Mouse (Mus musculus): ENCODE measurements at regions not wholly inside any gene's neighbourhood (a gene's known extent, or its start where the extent isn't known, plus 50 kb on each side); places are given as distances from the start of the nearest gene placed in this dataset.

DNA sequence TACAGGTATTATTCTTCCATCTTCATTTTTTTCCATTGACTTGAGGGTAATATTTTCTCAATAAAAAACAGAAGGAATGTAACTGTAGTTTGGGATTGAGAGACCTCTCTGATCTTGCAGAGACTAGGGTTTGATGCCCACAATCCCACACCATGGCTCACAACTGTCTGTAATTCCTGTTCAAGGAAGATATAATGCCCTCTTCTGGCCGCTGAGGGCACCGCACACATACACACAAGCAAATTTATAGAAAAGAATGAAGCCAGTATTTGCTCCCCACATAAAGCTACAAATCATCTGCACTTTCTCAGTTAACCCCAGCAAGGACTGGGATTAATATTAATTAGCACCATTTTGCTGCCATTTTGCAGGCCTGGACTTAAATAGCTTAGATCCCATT lies 215.6 kb downstream of the Abcc12 start:
- in situ Hi-C loops (cut with MboI; ENCODE audit: unreplicated experiment in 2 of 2): loop anchor here (10.0 to 25.0 kb wide), 2 partner anchors 660 to 678 kb away; partner anchors contain the start of gene Neto2 (in 1 of the 2)

- in situ Hi-C loops (cut with MboI; ENCODE audit: unreplicated experiment in 2 of 2): loop anchor here (10.0 to 25.0 kb wide), 2 partner anchors 655 to 673 kb away; partner anchors contain the start of gene Neto2 (in 1 of the 2)
These were observed 220.2 kb downstream of the Abcc12 start for GRCm38 (mm10) chr8:86360283-86360682.

GRCm38 (mm10) chr8:86359518-86359917 lies 221.0 kb downstream of the Abcc12 start:
- in situ Hi-C loops (cut with MboI; ENCODE audit: unreplicated experiment in 2 of 2): loop anchor here in 1 of 2 experiments (25.0 kb wide), 1 partner anchor 672 kb away; no protein-coding TSS in a partner anchor

DNA sequence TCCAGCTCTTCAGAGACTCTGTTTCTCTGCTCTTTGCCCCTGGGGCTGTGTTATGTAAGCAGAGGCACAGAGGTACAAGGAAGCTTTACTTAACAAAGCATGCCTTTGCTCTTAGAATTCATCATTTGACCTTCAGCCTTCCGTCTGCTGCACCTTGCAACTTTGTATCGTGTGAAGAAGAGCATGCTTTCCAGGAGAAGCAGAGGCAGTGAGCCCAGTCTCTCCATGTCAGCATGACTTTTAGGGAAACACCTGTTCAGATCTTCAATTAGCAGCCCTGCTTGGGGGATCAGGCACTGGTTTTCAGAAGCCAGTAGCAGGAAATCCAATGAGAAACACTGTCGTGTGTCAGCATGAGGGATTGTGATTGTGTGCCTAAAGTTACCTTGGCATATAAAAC lies 226.7 kb downstream of the Abcc12 start:
- in situ Hi-C loops (cut with MboI; ENCODE audit: unreplicated experiment in 2 of 2): loop anchor here in 1 of 2 experiments (25.0 kb wide), 1 partner anchor 667 kb away; no protein-coding TSS in a partner anchor

DNA sequence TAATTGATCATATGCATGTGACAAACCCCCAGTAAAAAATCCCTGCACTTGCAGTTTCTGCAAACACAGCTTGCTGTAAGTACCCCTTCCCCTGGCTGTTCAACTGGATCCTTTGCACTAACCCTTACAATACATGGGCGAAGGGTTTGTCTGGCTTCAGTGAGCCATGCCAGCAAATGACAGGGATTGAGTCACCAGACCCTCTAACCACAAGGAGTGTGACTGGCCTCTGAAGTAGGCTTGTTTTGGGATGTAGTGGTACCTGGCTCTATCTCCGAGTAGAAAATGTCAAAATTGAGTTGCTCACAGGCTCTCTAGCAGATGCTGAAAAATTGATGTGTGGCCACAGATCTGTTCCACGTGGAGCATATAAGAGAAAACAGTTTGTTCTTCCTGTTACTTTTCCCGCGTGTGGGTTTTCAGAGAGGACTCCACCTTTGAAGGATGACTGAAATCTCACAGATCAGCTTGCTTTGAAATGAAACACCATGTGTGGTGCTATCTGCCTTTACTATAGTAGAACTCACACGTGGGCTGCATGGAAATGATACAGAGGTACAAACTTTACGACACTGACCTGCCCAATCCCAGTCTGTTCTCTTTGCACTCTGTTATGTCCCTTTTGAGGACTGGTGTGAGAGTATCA lies 228.8 kb downstream of the Abcc12 start:
- in situ Hi-C loops (cut with MboI; ENCODE audit: unreplicated experiment in 2 of 2): loop anchor here in 1 of 2 experiments (25.0 kb wide), 1 partner anchor 664 kb away; no protein-coding TSS in a partner anchor

DNA sequence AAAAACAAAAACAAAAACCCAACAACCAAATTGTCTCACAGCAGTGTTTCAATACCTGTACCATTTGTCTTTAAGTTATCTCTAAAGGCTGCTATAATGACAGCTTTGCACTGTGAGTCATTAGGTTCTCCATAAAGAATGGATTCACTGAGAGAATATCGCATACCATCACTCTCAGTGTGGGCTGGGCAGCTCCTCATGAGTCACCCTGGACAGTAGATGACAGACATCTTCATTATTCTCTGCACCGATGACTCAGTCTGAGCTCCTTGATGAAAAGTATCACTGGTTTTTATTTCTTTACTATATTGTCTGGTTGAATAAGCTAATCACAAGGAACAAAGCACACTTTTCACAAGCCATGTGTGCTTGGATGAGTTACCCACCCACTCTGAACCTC lies 230.4 kb downstream of the Abcc12 start:
- in situ Hi-C loops (cut with MboI; ENCODE audit: unreplicated experiment in 2 of 2): loop anchor here in 1 of 2 experiments (25.0 kb wide), 1 partner anchor 663 kb away; no protein-coding TSS in a partner anchor

GRCm38 (mm10) chr8:86342016-86342684 lies 238.3 kb downstream of the Abcc12 start:
- in situ Hi-C loops (cut with MboI; ENCODE audit: unreplicated experiment in 2 of 2): no loop called here

GRCm38 (mm10) chr8:86338574-86339264 lies 241.8 kb downstream of the Abcc12 start:
- in situ Hi-C loops (cut with MboI; ENCODE audit: unreplicated experiment in 2 of 2): no loop called here

DNA sequence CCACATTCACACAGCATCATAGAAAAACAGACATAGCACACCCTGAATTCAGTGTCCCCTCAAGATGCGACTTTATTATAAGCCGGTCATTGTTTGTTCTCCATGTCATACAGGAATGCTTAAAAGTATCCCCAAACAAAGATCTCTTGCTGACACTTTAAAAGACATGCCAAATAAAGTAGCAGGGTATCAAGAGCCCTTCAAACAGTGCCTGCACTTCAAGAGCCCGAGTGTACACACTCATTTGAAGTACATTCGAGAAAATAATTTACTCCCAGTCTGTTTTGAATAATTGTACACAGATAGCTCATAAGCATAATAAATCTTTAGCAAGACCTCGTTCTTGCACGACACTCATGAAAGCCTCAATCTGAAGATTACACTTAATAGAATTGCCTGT lies 249.1 kb downstream of the Abcc12 start:
- in situ Hi-C loops (cut with MboI; ENCODE audit: unreplicated experiment in 2 of 2): no loop called here

- in situ Hi-C loops (cut with MboI; ENCODE audit: unreplicated experiment in 2 of 2): no loop called here
These were observed 251.9 kb downstream of the Abcc12 start for GRCm38 (mm10) chr8:86328626-86329025.

GRCm38 (mm10) chr8:86327982-86328381 lies 252.5 kb downstream of the Abcc12 start:
- in situ Hi-C loops (cut with MboI; ENCODE audit: unreplicated experiment in 2 of 2): no loop called here

GRCm38 (mm10) chr8:86325040-86325439 lies 255.4 kb downstream of the Abcc12 start:
- in situ Hi-C loops (cut with MboI; ENCODE audit: unreplicated experiment in 2 of 2): no loop called here

DNA sequence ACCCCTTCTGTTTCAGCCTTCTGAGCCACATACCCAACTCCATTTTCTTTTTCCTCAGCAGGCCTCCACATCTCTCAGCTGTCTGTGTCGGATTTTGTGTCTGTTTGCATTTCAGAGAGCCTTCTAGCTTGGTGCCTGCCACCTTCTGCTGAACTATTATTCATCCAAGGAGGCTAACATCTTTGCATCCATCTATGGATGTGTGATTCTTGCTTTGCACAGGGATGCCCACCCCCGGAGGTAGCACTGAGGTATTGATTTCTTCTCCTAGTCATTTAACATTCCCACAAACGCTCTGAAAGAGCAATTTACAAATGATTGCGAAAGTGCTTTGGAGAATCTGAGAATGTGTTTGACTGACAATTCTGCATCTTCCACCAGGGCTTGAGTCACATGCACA lies 255.9 kb downstream of the Abcc12 start:
- in situ Hi-C loops (cut with MboI; ENCODE audit: unreplicated experiment in 2 of 2): no loop called here

DNA sequence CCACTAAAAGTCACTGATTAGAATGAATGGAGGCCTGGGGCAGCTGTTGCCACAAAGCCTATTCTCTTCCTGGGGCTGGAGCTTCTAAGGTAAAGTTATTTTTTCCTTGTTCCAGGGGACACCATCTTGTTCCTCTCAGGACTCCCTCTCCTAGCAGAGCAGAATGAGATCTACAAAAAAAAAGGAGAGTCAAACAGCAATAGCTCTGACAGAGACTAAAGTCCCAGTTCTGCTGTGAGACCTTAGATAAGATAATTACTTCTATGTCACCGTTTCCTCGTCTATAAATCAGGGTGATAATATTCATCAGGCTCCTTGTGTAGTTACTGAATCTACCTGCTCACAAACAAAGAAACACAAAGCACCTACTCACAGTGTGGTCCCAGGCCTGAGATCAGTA lies 256.7 kb downstream of the Abcc12 start:
- in situ Hi-C loops (cut with MboI; ENCODE audit: unreplicated experiment in 2 of 2): no loop called here

DNA sequence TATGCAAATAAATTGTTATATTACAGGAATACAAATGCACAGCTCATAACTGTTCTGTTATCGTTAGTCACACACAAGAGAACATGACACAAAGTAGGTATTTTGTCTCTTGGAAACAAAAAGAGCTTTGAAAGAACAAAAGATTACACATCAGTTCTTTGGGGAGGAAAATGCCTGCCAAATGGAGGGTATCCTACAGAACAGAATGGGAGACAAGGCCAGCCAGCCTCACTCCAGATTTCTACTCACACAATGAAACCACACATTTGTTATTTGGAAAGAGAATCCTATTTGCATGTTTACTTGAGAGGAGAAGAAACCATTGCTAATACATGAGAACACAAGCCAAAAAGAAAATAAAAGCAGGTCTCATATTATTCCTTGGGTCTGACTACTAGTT lies 258.0 kb downstream of the Abcc12 start:
- in situ Hi-C loops (cut with MboI; ENCODE audit: unreplicated experiment in 2 of 2): no loop called here

DNA sequence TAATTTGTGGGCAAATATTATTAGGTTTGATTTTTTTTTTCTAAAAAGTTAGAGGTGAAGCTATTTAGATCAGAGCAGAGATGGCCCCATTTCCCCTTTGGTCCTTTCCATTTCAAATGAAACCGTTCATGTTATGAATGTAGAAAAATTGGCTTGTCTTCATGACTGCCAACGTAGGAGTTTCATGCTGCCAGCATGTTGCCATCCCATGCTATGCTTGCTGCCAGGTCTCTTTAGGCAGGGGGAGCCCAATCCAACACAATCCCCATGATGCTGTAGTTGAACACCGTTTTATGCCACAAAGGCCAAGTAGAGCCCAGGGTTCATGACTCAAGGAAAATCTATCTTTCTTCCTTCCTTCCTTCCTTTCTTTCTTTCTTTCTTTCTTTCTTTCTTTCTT lies 259.5 kb downstream of the Abcc12 start:
- in situ Hi-C loops (cut with MboI; ENCODE audit: unreplicated experiment in 2 of 2): no loop called here

- in situ Hi-C loops (cut with MboI; ENCODE audit: unreplicated experiment in 2 of 2): no loop called here
These were observed 262.0 kb downstream of the Abcc12 start for GRCm38 (mm10) chr8:86318531-86318930.

DNA sequence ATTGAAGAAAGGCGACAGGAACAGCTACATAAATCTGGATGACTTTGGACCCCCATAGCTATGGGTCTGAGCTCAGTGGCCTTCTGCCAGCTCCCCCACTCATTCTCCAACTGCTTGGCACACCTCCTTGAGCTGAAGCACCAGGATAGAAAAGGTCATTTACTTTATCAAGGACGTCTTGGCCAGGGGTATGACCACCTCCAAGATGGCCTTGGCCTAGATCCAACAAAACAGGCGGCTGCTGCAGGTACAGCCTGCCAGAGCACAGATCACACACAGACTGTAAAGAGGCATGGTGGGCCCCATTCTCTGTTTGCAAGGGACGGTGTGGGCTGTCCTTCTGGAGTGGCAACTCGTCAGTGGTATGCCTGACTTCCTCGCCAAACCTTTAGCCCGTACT lies 264.2 kb downstream of the Abcc12 start:
- in situ Hi-C loops (cut with MboI; ENCODE audit: unreplicated experiment in 2 of 2): no loop called here

- in situ Hi-C loops (cut with MboI; ENCODE audit: unreplicated experiment in 2 of 2): no loop called here
These were observed 271.0 kb downstream of the Abcc12 start for GRCm38 (mm10) chr8:86309460-86309859.

DNA sequence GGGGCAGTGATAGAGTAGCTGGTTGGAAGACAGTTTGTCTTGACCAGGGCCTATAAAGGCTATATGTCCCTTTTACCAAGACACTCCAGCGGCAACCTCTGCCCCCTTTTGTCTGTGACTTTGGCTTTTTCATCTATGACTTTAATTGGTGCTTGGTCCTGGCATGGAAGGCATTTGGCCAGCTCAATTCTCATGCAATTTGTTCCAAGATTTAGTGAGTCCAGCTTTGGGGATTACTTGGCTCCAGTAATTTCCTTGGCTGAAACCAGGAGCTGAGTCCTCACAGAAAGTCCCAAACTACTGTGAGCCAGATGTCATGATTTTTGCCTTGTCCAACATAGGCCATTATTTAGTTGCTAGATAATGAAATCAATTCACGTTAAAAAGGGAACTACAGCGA lies 273.1 kb downstream of the Abcc12 start:
- in situ Hi-C loops (cut with MboI; ENCODE audit: unreplicated experiment in 2 of 2): no loop called here

GRCm38 (mm10) chr8:86301885-86302509 lies 278.5 kb downstream of the Abcc12 start:
- in situ Hi-C loops (cut with MboI; ENCODE audit: unreplicated experiment in 2 of 2): no loop called here

Data from v-Abl transformed pro-B cells (cell line).